Mouse (Mus musculus): Measurements from ENCODE around the gene Exd1. TPM values are rescaled to one million over a fixed set of nuclear protein-coding genes. Genes with fewer than 3 reads are reported as not detected.

Gene Exd1
- polyA plus RNA-seq, 1 experiment from 2014 or later: 0.55 TPM

- Histone ChIP-seq H3K27me3 (no peaks in the 10 kb centered on the region), H3K9ac (no peak overlapping the region), H3K36me3 (no peaks in the 10 kb centered on the region), H3K4me2 (no peak overlapping the region), H3K4me3 (no peak overlapping the region), H3K4me1 (replicated peaks) (peaks cover 10% of the 10 kb centered on the region), H3K27ac (no peak overlapping the region), H3K9me3 (no peaks in the 10 kb centered on the region)
- 92% methylated on average over 1 of the region's 1 CpGs for WGBS
- no peak for ATAC-seq (ENCODE audit: low FRiP score)
Observed at GRCm38 (mm10) chr2:119482307-119482706, 65.1 kb downstream of the Exd1 start.

- H3K4me1 ChIP-seq (replicated peaks): peaks cover 27% of the 10 kb centered on the region
- H3K4me3 ChIP-seq: peak overlapping the region; percentile 89
- WGBS: 18% methylated on average over 9 of the region's 9 CpGs
- peak overlapping the region; percentile 98 for H3K27ac ChIP-seq
- H3K9me3 ChIP-seq: no peaks in the 10 kb centered on the region
- H3K27me3 ChIP-seq: no peaks in the 10 kb centered on the region
- no peaks in the 10 kb centered on the region for H3K36me3 ChIP-seq
- peak overlapping the region; percentile 70 for H3K4me2 ChIP-seq
- H3K9ac ChIP-seq: peak overlapping the region; percentile 94
- ATAC-seq (ENCODE audit: low FRiP score): no peak
Observed at GRCm38 (mm10) chr2:119478397-119478749, 69.1 kb downstream of the Exd1 start.

GRCm38 (mm10) chr2:119477571-119478396, 69.6 kb downstream of the Exd1 start, which contains the start of gene Ino80:
Gene Ino80, minus strand, starts transcription at chr2:119477687.
- under 1% methylated on average over 58 of the region's 72 CpGs for WGBS
- H3K27ac ChIP-seq: peak within 1 kb of the TSS; percentile 98
- H3K4me1 ChIP-seq (replicated peaks): peaks cover 27% of the 10 kb centered on the region
- H3K9me3 ChIP-seq: no peaks in the 10 kb centered on the region
- peak; percentile 95 for ATAC-seq (ENCODE audit: low FRiP score)
- H3K9ac ChIP-seq: peak within 1 kb of the TSS; percentile 94
- peak within 1 kb of the TSS; percentile 89 for H3K4me3 ChIP-seq
- peak within 1 kb of the TSS; percentile 80 for H3K4me2 ChIP-seq
- no peaks in the 10 kb centered on the region for H3K27me3 ChIP-seq
- no peaks in the 10 kb centered on the region for H3K36me3 ChIP-seq

- Histone ChIP-seq H3K9me3 (no peaks in the 10 kb centered on the region), H3K9ac (peak overlapping the region; percentile 94), H3K4me3 (peak overlapping the region; percentile 89), H3K4me1 (replicated peaks) (peaks cover 27% of the 10 kb centered on the region), H3K27me3 (no peaks in the 10 kb centered on the region), H3K27ac (peak overlapping the region; percentile 98), H3K4me2 (peak overlapping the region; percentile 80), H3K36me3 (no peaks in the 10 kb centered on the region)
- peak; percentile 80 for ATAC-seq (ENCODE audit: low FRiP score)
- WGBS: under 1% methylated on average over 40 of the region's 44 CpGs
Observed at GRCm38 (mm10) chr2:119476621-119477391, 70.6 kb downstream of the Exd1 start.

- 29% methylated on average over 7 of the region's 7 CpGs for WGBS
- Histone ChIP-seq H3K27ac (no peak overlapping the region), H3K4me2 (peak overlapping the region; percentile 80), H3K4me3 (peak overlapping the region; percentile 89), H3K9ac (peak overlapping the region; percentile 94), H3K9me3 (no peaks in the 10 kb centered on the region), H3K36me3 (no peaks in the 10 kb centered on the region), H3K27me3 (no peaks in the 10 kb centered on the region), H3K4me1 (replicated peaks) (peaks cover 27% of the 10 kb centered on the region)
- ATAC-seq (ENCODE audit: low FRiP score): no peak
Observed at GRCm38 (mm10) chr2:119476166-119476565, 71.3 kb downstream of the Exd1 start.

Other genes starting within 250 kb of the Exd1 start
- gene Dll4, start 221.8 kb downstream of the Exd1 start, polyA plus RNA-seq (2015; fragmentation: Nextera tagmentation; extraction: Ambion mirVana): 5.4 and 5.9 TPM in 2 replicates
- gene Chac1, start 196.4 kb downstream of the Exd1 start, polyA plus RNA-seq (2015; fragmentation: Nextera tagmentation; extraction: Ambion mirVana): 6.1 and 6.7 TPM in 2 replicates
- gene Ino80, start 69.9 kb downstream of the Exd1 start, polyA plus RNA-seq (2015; fragmentation: Nextera tagmentation; extraction: Ambion mirVana): 3.2 and 3.4 TPM in 2 replicates
- 63.0 and 64.3 TPM in 2 replicates for gene Chp1, start 70 bp upstream of the Exd1 start, polyA plus RNA-seq (2015; fragmentation: Nextera tagmentation; extraction: Ambion mirVana)
- 18.8 and 19.6 TPM in 2 replicates for gene Nusap1, start 70.7 kb upstream of the Exd1 start, polyA plus RNA-seq (2015; fragmentation: Nextera tagmentation; extraction: Ambion mirVana)
- 6.1 and 7.4 TPM in 2 replicates for gene Oip5, start 70.8 kb upstream of the Exd1 start, polyA plus RNA-seq (2015; fragmentation: Nextera tagmentation; extraction: Ambion mirVana)
- 43.0 and 43.2 TPM in 2 replicates for gene Ndufaf1, start 115.2 kb upstream of the Exd1 start, polyA plus RNA-seq (2015; fragmentation: Nextera tagmentation; extraction: Ambion mirVana)
- gene Rtf1, start 127.4 kb upstream of the Exd1 start, polyA plus RNA-seq (2015; fragmentation: Nextera tagmentation; extraction: Ambion mirVana): 71.2 and 74.3 TPM in 2 replicates
- gene Itpka, start 194.7 kb upstream of the Exd1 start, polyA plus RNA-seq (2015; fragmentation: Nextera tagmentation; extraction: Ambion mirVana): 0.17 and 0.21 TPM in 2 replicates
- gene Ltk, start 212.8 kb upstream of the Exd1 start, polyA plus RNA-seq (2015; fragmentation: Nextera tagmentation; extraction: Ambion mirVana): 0.91 and 1.4 TPM in 2 replicates
- 22.2 and 22.6 TPM in 2 replicates for gene Rpap1, start 239.9 kb upstream of the Exd1 start, polyA plus RNA-seq (2015; fragmentation: Nextera tagmentation; extraction: Ambion mirVana)